Mouse (Mus musculus) G1E (cell line): ENCODE results near the gene Astn2.

ENCODE experiments used
- CTCF ChIP-seq: IDR thresholded peaks from 2 replicates; pipeline ENCODE4 v1.5.1; 2012; ENCODE audit warnings: low read depth, low read length, inconsistent platforms, mixed read lengths
- GATA1 ChIP-seq: IDR thresholded peaks from 2 replicates; pipeline ENCODE4 v1.6.1; 2012; ENCODE audit warnings: borderline replicate concordance, low read length, inconsistent platforms, mixed read lengths
- GATA2 ChIP-seq: IDR thresholded peaks from 2 replicates; pipeline ENCODE4 v1.6.1; 2012; ENCODE audit warnings: low read depth, low read length, inconsistent platforms, borderline replicate concordance
- POLR2AphosphoS5 ChIP-seq: IDR thresholded peaks from 2 replicates; pipeline ENCODE4 v1.6.1; 2012; ENCODE audit warnings: low read depth, low read length, inconsistent platforms; ENCODE audit not compliant: insufficient replicate concordance
- TAL1 ChIP-seq: conservative IDR thresholded peaks from 2 replicates; pipeline ENCODE4 v1.6.1; 2012; ENCODE audit warnings: low read depth, low read length, inconsistent platforms, mixed read lengths

- TF ChIP-seq CTCF (no peak), GATA1 (no peak), POLR2AphosphoS5 (no peak), GATA2 (no peak), TAL1 (no peak)
Observed at GRCm38 (mm10) chr4:66043014-66043672, 361.3 kb downstream of the Astn2 start.
